Mouse (Mus musculus) large intestine, adult 2 months (tissue): ENCODE measurements at regions not wholly inside any gene's neighbourhood (a gene's known extent, or its start where the extent isn't known, plus 50 kb on each side); places are given as distances from the start of the nearest gene placed in this dataset.

Experiments
- DNase-seq: peaks from one replicate; pipeline ENCODE4 v3.0.0-alpha.2; 2012; ENCODE audit warnings: low read depth, low spot score
- WGBS: fragments of 180-500 bp; shearing (Covaris S2); methylation state at CpG from one replicate; pipeline ENCODE4 v1.1.7; 2018; 5-methylcytosine and 5-hydroxymethylcytosine counted together

GRCm38 (mm10) chr9:71420064-71420463 lies 65.7 kb downstream of the Polr2m start:
- no peak for DNase-seq
- 62% methylated on average over 5 of the region's 5 CpGs for WGBS

GRCm38 (mm10) chr9:71418531-71418930 lies 67.2 kb downstream of the Polr2m start:
- WGBS: 93% methylated on average over 4 of the region's 4 CpGs

DNA sequence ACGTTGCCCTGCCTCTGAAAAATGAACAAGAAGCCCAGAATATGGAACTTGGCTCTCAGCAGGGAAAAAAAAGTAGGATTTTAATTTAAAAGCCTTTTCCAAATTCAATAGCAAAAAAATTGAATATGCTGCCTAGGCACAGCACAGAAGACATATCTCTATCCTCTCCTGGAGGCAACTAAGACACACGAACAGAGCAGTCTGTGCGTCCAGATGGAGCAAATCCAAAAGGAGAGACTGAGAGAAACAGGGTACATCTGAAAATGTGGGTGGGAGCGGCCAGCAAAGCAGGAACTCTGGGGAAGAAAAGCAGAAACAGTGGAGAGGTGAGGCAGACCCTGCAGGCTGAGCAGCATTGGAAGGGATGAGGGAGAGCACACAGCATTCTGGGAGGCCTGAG lies 68.5 kb downstream of the Polr2m start:
- WGBS: 73% methylated on average over 4 of the region's 4 CpGs
- no peak for DNase-seq

More at GRCm38 (mm10) chr9:71418531-71418930, 67.2 kb downstream of the Polr2m start:
- no peak for DNase-seq

DNA sequence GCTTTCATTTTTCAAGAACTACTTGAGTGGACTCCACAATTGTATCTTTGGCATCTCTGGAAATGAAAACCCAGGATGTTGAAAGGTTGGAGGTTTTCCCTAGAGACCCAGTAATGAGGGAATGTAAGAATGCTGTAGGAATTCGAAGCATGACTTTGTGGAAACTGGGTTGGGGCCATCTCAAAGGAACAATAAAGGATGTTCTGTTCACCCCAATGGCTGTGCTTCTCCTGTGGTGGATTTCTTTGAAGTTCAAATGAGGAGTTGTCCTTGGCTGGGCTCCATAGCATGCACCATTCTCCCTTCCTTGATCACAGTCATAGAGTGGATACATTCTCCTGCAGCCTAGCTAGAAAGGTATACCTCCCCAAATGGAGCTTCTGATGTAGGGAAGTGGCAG lies 74.6 kb downstream of the Polr2m start:
- DNase-seq: no peak
- WGBS: 75% methylated on average over 1 of the region's 1 CpGs

GRCm38 (mm10) chr9:71409925-71410324 lies 75.8 kb downstream of the Polr2m start:
- DNase-seq: no peak
- 88% methylated on average over 1 of the region's 1 CpGs for WGBS

DNA sequence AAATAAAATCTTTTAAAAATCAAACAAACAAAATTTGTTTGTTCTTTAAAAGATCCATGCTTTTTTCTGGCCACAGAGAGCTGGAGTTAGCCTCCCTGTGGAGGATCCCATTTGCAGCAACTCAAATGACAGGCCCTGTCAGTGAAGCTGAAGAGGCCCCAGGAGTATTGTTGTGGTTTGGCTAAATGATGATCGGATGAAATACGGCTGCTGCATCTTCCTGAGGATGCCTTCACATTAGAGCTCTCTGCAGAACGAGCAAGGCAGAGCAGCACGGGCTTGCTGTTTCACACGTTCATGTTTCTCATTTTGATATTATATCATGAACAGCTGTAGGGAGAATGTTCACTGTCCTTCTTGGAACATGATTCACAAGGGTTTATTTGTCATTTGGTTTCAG lies 76.8 kb downstream of the Polr2m start:
- 79% methylated on average over 5 of the region's 5 CpGs for WGBS
- DNase-seq: no peak

DNA sequence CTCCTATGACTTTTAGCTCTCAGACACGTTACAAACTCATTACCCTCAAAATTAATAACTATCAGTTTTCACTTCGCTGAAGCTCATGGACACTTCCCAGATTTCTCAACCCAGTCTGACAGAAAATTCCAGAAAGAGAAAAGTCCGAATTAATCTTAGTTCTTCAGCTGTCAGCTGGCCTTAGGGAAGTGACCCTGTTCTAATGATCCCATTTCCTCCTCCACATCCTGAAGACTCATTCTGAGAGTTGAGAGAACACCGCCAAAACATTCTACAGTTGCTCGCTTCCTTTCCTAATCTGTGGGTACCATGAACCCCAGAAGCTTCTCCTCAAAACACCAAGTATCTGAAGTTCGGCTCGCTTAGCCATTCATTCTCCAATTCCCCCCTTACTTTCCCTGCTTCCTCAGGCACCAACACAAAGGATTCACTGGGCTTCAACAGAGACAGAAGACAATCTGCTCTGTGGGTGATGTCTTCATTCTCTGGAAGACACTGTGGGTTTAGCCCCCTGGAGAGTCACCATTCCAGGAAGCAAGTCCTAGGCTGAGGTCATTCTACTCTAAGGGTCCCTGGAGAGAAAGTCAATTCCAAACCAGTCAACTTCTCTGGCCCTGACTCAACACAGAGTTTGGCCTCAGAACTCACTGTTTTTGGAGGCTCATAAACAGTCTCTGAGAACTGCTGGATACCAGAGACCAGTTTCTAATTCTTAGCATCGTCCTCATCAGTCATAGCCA lies 81.2 kb downstream of the Polr2m start:
- no peak for DNase-seq
- WGBS: 78% methylated on average over 8 of the region's 8 CpGs

DNA sequence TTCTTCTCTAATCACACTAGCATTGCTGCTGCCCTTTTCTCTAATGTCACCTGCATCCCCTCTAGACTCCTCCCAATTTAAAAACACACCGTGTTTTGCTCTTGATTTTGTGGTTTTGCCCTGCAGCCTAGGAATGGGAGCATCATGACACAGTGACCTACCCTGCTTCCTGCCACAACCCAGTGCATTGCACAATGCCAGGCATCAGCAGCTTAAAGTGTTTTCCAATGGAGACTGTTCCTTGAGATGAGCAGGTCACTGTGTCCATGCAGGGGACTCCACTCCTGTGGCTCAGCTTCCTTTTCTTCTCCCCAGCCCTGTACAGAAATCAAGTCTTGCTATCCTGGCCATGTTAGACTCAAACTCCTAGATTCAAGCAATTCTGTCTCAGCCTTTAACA lies 84.1 kb downstream of the Polr2m start:
- 55% methylated on average over 1 of the region's 1 CpGs for WGBS

GRCm38 (mm10) chr9:71399346-71399745 lies 86.4 kb downstream of the Polr2m start:
- DNase-seq: no peak

More for the DNA sequence above, 84.1 kb downstream of the Polr2m start:
- DNase-seq: no peak

GRCm38 (mm10) chr9:71396784-71397183 lies 89.0 kb downstream of the Polr2m start:
- no peak for DNase-seq
- 22% methylated on average over 7 of the region's 7 CpGs for WGBS

More at GRCm38 (mm10) chr9:71399346-71399745, 86.4 kb downstream of the Polr2m start:
- WGBS: 83% methylated on average over 1 of the region's 1 CpGs

DNA sequence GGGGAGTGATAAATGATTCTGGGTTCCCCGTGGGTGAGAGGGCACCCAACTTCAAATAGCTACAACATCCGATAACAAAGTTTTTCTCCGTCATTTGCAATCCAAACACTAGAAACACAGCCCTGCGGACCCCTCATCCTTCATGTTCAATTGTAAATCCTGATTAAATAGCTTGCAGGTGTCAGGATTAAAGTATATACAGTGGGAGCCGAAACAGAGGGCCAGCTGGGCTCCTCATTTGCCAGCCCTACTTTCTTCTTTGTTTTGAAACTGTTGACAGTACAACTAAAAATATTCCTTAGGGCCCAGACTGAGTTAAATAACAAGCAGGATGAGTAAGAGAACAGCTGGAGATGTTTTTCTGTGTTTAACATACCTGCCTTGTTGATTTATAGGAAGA lies 95.5 kb downstream of the Polr2m start:
- DNase-seq: no peak
- WGBS: 72% methylated on average over 5 of the region's 5 CpGs

DNA sequence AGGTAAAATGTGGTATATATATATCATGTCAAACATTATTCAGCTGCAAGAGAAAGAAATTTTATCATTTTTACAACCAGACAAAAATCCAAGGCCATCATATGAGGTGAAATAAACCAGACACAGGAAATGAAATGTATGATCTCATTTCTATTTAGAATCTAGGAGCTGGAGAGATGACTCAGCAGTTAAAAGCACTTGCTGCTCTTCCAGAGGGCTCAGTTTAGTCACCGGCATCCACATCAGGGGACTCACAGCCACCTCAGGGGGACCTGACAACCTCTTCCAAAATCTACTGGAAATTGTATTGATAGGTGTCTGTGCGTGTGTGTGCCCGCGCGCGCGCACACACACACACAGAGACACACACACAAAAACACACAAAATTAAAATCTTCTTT lies 98.3 kb downstream of the Polr2m start:
- 90% methylated on average over 7 of the region's 7 CpGs for WGBS
- DNase-seq: no peak

DNA sequence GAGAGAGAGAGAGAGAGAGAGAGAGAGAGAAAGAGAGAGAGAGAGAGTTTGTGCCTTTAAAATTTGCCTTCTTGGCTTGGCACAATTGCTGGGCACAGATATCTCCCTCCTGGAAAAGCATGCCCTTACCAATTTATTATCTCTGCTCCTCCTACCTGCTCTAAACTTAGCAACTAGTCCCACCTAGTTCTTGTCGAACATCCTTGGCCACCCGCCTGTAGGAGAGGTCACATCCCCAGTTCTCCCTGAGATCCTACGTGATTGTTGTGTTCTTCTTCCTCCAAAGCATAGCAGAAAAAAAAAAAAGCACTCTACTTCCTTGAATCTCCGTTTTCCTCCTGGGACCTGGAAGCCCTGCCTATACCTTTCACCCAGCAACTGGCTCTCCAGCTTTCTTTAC lies 101.8 kb downstream of the Polr2m start:
- WGBS: 36% methylated on average over 4 of the region's 4 CpGs
- DNase-seq: no peak

DNA sequence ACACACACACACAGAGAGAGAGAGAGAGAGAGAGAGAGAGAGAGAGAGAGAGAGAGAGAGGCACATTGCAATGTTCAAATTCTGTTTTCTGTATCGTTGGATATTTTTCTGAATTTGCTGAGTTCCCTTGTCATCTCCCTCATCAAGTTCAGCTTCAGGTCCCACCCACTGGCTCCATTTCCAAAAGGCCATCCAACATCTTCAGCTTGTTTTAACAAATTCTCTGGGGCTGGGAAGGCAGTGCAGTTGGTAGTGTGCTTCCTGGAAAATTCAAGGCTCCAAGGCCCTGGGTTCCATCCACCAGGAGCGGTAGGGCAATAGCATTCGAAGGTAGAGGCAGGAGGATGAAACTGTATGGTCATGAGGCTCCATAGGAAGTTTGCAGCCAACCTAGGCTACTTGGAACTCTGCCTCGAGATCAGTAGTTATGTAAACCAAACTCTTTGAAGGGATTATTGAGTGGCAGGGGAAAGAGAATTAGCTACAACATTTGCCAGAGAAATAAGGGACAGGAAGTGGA lies 105.9 kb downstream of the Polr2m start:
- no peak for DNase-seq
- 64% methylated on average over 4 of the region's 4 CpGs for WGBS

GRCm38 (mm10) chr9:71369760-71370159 lies 116.0 kb downstream of the Polr2m start:
- WGBS: 88% methylated on average over 5 of the region's 5 CpGs
- no peak for DNase-seq

- WGBS: 78% methylated on average over 2 of the region's 2 CpGs
- DNase-seq: no peak
Observed at GRCm38 (mm10) chr9:71369202-71369601, 116.5 kb downstream of the Polr2m start.

GRCm38 (mm10) chr9:71366573-71366972 lies 119.2 kb downstream of the Polr2m start:
- WGBS: 78% methylated on average over 9 of the region's 9 CpGs
- no peak for DNase-seq

- no peak for DNase-seq
- WGBS: 77% methylated on average over 12 of the region's 12 CpGs
Observed at GRCm38 (mm10) chr9:71365177-71365738, 120.5 kb downstream of the Polr2m start.

DNA sequence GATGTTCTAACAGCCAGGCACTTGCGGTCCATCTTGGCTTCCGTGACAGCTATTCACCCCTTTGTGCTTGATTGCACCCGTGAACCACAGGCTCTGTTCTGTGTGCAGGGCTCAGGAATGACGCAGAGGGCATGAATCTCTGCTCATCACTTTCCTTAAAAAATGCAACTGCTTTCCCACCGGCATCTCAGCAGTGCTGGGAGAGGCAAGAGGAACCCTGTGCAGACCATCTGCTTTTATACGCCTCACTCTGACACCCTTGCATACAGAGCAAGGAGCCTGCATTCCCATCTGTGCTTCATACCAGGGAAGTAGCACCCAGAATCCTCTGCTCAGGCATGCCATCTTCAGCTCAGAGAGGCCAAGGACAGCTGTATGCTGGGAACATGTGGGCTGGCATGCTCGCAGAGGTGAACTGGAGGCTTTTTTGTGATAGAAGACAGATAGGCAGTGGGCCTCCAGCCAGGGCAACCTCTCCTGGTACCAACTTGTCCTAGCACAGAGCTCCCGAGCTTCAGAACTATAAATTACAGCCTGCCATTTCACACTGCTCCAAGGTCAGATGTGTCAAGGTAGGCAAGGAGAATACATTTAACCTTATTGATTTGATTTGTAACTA lies 121.6 kb downstream of the Polr2m start:
- 83% methylated on average over 8 of the region's 8 CpGs for WGBS

DNA sequence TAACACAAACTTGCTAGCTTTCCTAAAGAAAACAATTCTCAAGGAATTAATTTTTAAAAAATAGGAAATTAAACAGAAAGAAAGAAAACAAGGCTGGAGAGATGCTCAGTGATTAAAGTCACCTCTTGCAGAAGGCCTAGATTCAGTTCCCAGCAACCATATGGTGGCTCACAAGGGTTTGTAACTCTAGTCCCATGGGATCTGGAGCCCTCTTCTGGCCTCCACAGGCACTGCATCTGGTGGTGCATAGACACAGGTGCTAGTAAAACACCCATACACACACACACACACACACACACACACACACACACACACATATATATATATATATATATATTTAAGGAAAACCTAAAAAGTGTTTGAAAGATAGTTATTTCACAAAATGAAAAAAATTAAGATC lies 123.3 kb downstream of the Polr2m start:
- DNase-seq: no peak

More for the DNA sequence above, 121.6 kb downstream of the Polr2m start:
- DNase-seq: no peak

GRCm38 (mm10) chr9:71361961-71362360 lies 123.8 kb downstream of the Polr2m start:
- 73% methylated on average over 5 of the region's 5 CpGs for WGBS

More at GRCm38 (mm10) chr9:71361961-71362360, 123.8 kb downstream of the Polr2m start:
- DNase-seq: no peak
